Mouse (Mus musculus): ENCODE measurements around the gene Myo18b. TPM values are rescaled to one million over a fixed set of nuclear protein-coding genes. Genes with fewer than 3 reads are reported as not detected.

Myo18b gene
- polyA plus RNA-seq, 1 experiment from 2014 or later: 1.3 TPM

GRCm38 (mm10) chr5:112748001-112748719 lies 148.0 kb downstream of the Myo18b start:
- WGBS: 7% methylated on average over 21 of the region's 21 CpGs
- H3K36me3 ChIP-seq (ENCODE audit: control insufficient read depth, insufficient read depth, low read length): no peaks in the 10 kb centered on the region
- H3K4me1 ChIP-seq (ENCODE audit: control insufficient read depth, insufficient read depth, low read length): peaks cover 25% of the 10 kb centered on the region
- no peak overlapping the region for H3K4me3 ChIP-seq (ENCODE audit: low read depth, low read length)
- H3K27me3 ChIP-seq (ENCODE audit: control insufficient read depth, insufficient read depth, low read length): no peaks in the 10 kb centered on the region
- ATAC-seq (ENCODE audit: low read depth): peak; percentile 71
- H3K4me2 ChIP-seq (ENCODE audit: low read depth, low read length): 0 out of 2 replicates have a peak overlapping the region, but pooled peaks have one; percentile 17
- H3K27ac ChIP-seq (ENCODE audit: low read depth, low read length): peak overlapping the region; percentile 80
- no peak overlapping the region for H3K9ac ChIP-seq (replicated peaks; ENCODE audit: low read depth, low read length)
- H3K9me3 ChIP-seq (ENCODE audit: control insufficient read depth, low read length): no peaks in the 10 kb centered on the region

DNA sequence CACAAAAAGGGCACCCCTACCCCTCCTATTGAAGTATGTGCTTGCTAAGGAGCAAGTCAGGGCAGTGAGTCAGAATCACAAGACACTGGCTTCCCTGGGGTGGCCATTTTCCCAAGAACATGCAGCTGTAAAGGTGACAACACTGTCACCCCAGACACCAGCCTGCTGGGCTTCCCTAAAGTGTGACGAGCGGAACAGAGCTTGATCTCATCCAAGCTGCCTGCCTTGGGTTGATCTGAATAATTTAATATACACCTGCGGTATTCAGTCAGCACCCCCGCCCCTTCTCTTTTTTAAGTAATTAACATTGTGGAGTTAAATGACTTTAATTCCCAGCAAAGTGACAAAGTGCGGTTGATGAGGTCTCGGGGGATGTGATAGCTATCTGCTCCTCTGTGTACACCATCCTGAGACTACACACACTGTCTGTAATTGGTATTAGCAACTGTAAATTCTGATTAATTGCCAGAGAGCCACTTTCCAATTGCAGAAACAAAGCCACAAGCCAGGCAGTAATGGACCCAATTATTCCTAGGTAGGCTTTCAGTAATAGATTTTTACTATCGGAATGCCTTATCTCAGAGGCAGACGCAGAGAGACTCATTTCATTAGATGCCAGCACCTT lies 148.7 kb downstream of the Myo18b start:
- H3K27ac ChIP-seq (ENCODE audit: low read depth, low read length): peak overlapping the region; percentile 80
- peak; percentile 71; the same call in 1 of the 2 replicates for ATAC-seq (ENCODE audit: low read depth)
- no peak overlapping the region for H3K9ac ChIP-seq (replicated peaks; ENCODE audit: low read depth, low read length)
- H3K27me3 ChIP-seq (ENCODE audit: control insufficient read depth, insufficient read depth, low read length): no peaks in the 10 kb centered on the region
- no peaks in the 10 kb centered on the region for H3K36me3 ChIP-seq (ENCODE audit: control insufficient read depth, insufficient read depth, low read length)
- peaks cover 25% of the 10 kb centered on the region for H3K4me1 ChIP-seq (ENCODE audit: control insufficient read depth, insufficient read depth, low read length)
- WGBS: 25% methylated on average over 8 of the region's 8 CpGs
- no peaks in the 10 kb centered on the region for H3K9me3 ChIP-seq (ENCODE audit: control insufficient read depth, low read length)
- no peak overlapping the region for H3K4me2 ChIP-seq (ENCODE audit: low read depth, low read length)
- no peak overlapping the region for H3K4me3 ChIP-seq (ENCODE audit: low read depth, low read length)

DNA sequence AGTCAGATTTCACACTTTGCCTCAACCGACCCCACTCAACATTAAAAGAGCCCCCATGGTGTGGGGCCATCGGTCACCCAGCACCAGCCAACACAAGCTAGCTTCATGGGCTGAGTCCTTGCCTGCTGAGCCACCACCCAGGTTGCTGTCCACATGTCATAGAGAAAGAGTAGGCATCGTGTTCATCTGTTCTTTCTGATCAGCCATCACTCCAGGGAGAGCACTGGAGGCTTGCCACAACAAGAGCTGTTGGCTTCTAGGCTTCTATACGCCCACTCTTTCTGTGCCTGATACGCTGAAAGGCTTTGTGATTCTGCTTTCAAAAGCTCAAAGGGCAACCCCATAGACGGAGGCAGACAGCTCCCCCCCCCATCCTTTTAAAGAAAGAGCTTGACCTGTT lies 151.0 kb downstream of the Myo18b start:
- peaks cover 25% of the 10 kb centered on the region for H3K4me1 ChIP-seq (ENCODE audit: control insufficient read depth, insufficient read depth, low read length)
- ATAC-seq (ENCODE audit: low read depth): no peak
- H3K27ac ChIP-seq (ENCODE audit: low read depth, low read length): no peak overlapping the region
- no peaks in the 10 kb centered on the region for H3K9me3 ChIP-seq (ENCODE audit: control insufficient read depth, low read length)
- no peak overlapping the region for H3K9ac ChIP-seq (replicated peaks; ENCODE audit: low read depth, low read length)
- H3K27me3 ChIP-seq (ENCODE audit: control insufficient read depth, insufficient read depth, low read length): no peaks in the 10 kb centered on the region
- no peak overlapping the region for H3K4me2 ChIP-seq (ENCODE audit: low read depth, low read length)
- H3K4me3 ChIP-seq (ENCODE audit: low read depth, low read length): no peak overlapping the region
- WGBS: 75% methylated on average over 6 of the region's 6 CpGs
- no peaks in the 10 kb centered on the region for H3K36me3 ChIP-seq (ENCODE audit: control insufficient read depth, insufficient read depth, low read length)

DNA sequence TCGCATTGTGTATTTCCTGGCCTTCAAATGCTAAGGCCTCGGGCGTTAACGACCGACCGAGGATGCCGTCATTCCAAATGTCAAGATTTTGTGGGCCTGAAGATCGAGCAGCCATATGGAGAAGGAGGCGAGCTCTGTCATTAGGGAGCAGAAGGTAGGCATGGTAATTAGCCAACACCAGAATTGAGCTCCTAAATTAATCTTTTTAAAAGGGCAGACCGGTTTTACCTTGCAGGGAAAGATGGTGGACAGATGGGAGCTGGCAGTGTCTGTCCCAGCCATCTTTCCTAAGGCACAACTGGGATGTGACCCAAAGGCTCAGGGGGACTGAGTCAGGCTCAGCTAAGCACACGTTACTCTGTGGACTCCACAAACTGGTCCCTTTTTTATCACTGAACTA lies 151.6 kb downstream of the Myo18b start:
- ATAC-seq (ENCODE audit: low read depth): no peak
- no peaks in the 10 kb centered on the region for H3K36me3 ChIP-seq (ENCODE audit: control insufficient read depth, insufficient read depth, low read length)
- H3K4me3 ChIP-seq (ENCODE audit: low read depth, low read length): no peak overlapping the region
- peaks cover 25% of the 10 kb centered on the region for H3K4me1 ChIP-seq (ENCODE audit: control insufficient read depth, insufficient read depth, low read length)
- WGBS: 53% methylated on average over 11 of the region's 11 CpGs
- H3K27me3 ChIP-seq (ENCODE audit: control insufficient read depth, insufficient read depth, low read length): no peaks in the 10 kb centered on the region
- H3K4me2 ChIP-seq (ENCODE audit: low read depth, low read length): no peak overlapping the region
- H3K9ac ChIP-seq (replicated peaks; ENCODE audit: low read depth, low read length): no peak overlapping the region
- H3K27ac ChIP-seq (ENCODE audit: low read depth, low read length): no peak overlapping the region
- H3K9me3 ChIP-seq (ENCODE audit: control insufficient read depth, low read length): no peaks in the 10 kb centered on the region

DNA sequence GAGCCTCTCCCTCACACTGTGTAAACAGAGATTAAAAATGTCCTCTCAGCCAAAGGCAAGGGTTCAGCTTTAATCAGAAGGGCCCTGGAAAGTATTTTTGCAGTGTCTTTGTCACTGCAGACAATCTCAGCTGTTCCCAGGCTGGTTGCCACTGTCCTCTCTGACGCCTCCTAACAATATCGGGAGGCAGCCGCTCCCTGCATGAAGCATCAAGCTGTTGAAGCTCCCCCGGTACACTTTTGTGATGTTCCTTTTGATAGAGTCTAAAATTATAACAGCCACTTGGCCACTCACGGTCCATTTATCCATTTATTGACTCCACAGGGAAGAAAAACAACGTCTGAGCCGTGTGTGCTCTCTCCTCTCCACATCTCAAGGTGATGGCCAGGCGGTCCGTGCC lies 153.0 kb downstream of the Myo18b start:
- peaks cover 18% of the 10 kb centered on the region for H3K4me1 ChIP-seq (ENCODE audit: control insufficient read depth, insufficient read depth, low read length)
- no peaks in the 10 kb centered on the region for H3K27me3 ChIP-seq (ENCODE audit: control insufficient read depth, insufficient read depth, low read length)
- H3K36me3 ChIP-seq (ENCODE audit: control insufficient read depth, insufficient read depth, low read length): no peaks in the 10 kb centered on the region
- H3K4me3 ChIP-seq (ENCODE audit: low read depth, low read length): no peak overlapping the region
- no peak overlapping the region for H3K9ac ChIP-seq (replicated peaks; ENCODE audit: low read depth, low read length)
- H3K9me3 ChIP-seq (ENCODE audit: control insufficient read depth, low read length): no peaks in the 10 kb centered on the region
- no peak for ATAC-seq (ENCODE audit: low read depth)
- no peak overlapping the region for H3K4me2 ChIP-seq (ENCODE audit: low read depth, low read length)
- WGBS: 42% methylated on average over 9 of the region's 9 CpGs
- H3K27ac ChIP-seq (ENCODE audit: low read depth, low read length): no peak overlapping the region

DNA sequence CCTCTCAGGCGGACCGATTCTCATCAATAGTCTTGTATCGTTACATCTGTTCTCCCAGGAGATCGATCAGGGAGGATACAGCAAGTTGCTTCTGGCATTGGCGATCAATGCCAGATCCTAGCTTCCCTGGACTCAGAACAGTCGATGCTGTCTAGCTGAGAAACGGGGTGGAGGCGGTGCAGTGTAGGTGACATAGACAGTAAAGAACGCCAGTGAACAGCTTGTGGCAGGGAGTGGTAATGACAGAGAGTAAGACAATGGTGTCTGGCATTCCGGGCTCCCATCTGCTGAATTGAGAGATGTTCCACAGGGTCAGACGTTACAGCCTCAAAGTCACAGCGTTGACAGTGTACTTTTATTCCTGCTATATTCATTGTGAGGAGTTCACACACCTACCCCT lies 155.5 kb downstream of the Myo18b start:
- no peak for ATAC-seq (ENCODE audit: low read depth)
- Histone ChIP-seq H3K4me3 (ENCODE audit: low read depth, low read length) (no peak overlapping the region), H3K4me1 (ENCODE audit: control insufficient read depth, insufficient read depth, low read length) (peaks cover 3% of the 10 kb centered on the region; the same call in 1 of the 2 replicates), H3K9me3 (ENCODE audit: control insufficient read depth, low read length) (no peaks in the 10 kb centered on the region), H3K36me3 (ENCODE audit: control insufficient read depth, insufficient read depth, low read length) (no peaks in the 10 kb centered on the region), H3K9ac (replicated peaks; ENCODE audit: low read depth, low read length) (no peak overlapping the region), H3K4me2 (ENCODE audit: low read depth, low read length) (no peak overlapping the region), H3K27me3 (ENCODE audit: control insufficient read depth, insufficient read depth, low read length) (no peaks in the 10 kb centered on the region), H3K27ac (ENCODE audit: low read depth, low read length) (no peak overlapping the region)
- WGBS: 61% methylated on average over 12 of the region's 12 CpGs

DNA sequence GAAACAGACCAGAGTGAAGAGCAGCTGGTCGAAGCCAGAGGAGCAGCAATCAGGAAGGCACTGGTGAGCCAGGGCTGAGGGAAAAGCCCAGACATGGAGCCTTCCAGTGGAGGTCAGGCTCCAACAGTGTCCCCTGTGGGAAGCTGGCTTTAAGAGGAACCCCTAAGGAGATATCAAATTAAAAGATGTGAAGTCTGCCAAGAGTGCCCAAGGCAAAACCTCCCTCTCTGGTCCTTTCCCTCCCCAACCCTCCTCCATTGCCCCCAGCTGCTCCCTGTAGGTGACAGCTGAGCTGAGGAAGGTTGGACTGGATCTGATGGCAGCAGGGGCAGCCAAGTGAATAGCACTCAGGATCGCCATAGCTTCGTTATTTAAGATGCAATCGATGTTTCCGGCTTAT lies 161.1 kb downstream of the Myo18b start:
- H3K9me3 ChIP-seq (ENCODE audit: control insufficient read depth, low read length): no peaks in the 10 kb centered on the region
- no peaks in the 10 kb centered on the region for H3K27me3 ChIP-seq (ENCODE audit: control insufficient read depth, insufficient read depth, low read length)
- H3K4me2 ChIP-seq (ENCODE audit: low read depth, low read length): no peak overlapping the region
- WGBS: 47% methylated on average over 5 of the region's 5 CpGs
- no peak overlapping the region for H3K9ac ChIP-seq (replicated peaks; ENCODE audit: low read depth, low read length)
- H3K4me1 ChIP-seq (ENCODE audit: control insufficient read depth, insufficient read depth, low read length): no peaks in the 10 kb centered on the region
- ATAC-seq (ENCODE audit: low read depth): no peak
- H3K4me3 ChIP-seq (ENCODE audit: low read depth, low read length): no peak overlapping the region
- no peaks in the 10 kb centered on the region for H3K36me3 ChIP-seq (ENCODE audit: control insufficient read depth, insufficient read depth, low read length)
- H3K27ac ChIP-seq (ENCODE audit: low read depth, low read length): no peak overlapping the region

- Histone ChIP-seq H3K4me2 (ENCODE audit: low read depth, low read length) (no peak overlapping the region), H3K27ac (ENCODE audit: low read depth, low read length) (no peak overlapping the region), H3K4me3 (ENCODE audit: low read depth, low read length) (no peak overlapping the region), H3K27me3 (ENCODE audit: control insufficient read depth, insufficient read depth, low read length) (no peaks in the 10 kb centered on the region), H3K36me3 (ENCODE audit: control insufficient read depth, insufficient read depth, low read length) (no peaks in the 10 kb centered on the region), H3K4me1 (ENCODE audit: control insufficient read depth, insufficient read depth, low read length) (no peaks in the 10 kb centered on the region), H3K9ac (replicated peaks; ENCODE audit: low read depth, low read length) (no peak overlapping the region), H3K9me3 (ENCODE audit: control insufficient read depth, low read length) (no peaks in the 10 kb centered on the region)
- 59% methylated on average over 10 of the region's 10 CpGs for WGBS
- no peak for ATAC-seq (ENCODE audit: low read depth)
These were observed 165.6 kb downstream of the Myo18b start for GRCm38 (mm10) chr5:112730604-112731003.

GRCm38 (mm10) chr5:112728432-112728831 lies 167.7 kb downstream of the Myo18b start:
- 0 out of 2 replicates have a peak, but pooled peaks have one; percentile 38 for ATAC-seq (ENCODE audit: low read depth)
- Histone ChIP-seq H3K9me3 (ENCODE audit: control insufficient read depth, low read length) (no peaks in the 10 kb centered on the region), H3K4me2 (ENCODE audit: low read depth, low read length) (no peak overlapping the region), H3K36me3 (ENCODE audit: control insufficient read depth, insufficient read depth, low read length) (no peaks in the 10 kb centered on the region), H3K27me3 (ENCODE audit: control insufficient read depth, insufficient read depth, low read length) (no peaks in the 10 kb centered on the region), H3K27ac (ENCODE audit: low read depth, low read length) (0 out of 2 replicates have a peak overlapping the region, but pooled peaks have one; percentile 55), H3K4me3 (ENCODE audit: low read depth, low read length) (no peak overlapping the region), H3K9ac (replicated peaks; ENCODE audit: low read depth, low read length) (no peak overlapping the region), H3K4me1 (ENCODE audit: control insufficient read depth, insufficient read depth, low read length) (no peaks in the 10 kb centered on the region)
- 22% methylated on average over 6 of the region's 6 CpGs for WGBS
